Mouse (Mus musculus): ENCODE measurements around the gene Vps13d. TPM values are rescaled to one million over a fixed set of nuclear protein-coding genes. Genes with fewer than 3 reads are reported as not detected.

Gene Vps13d
- polyA plus RNA-seq, 1 experiment from 2014 or later: 6.1 TPM

- WGBS: 88% methylated on average over 3 of the region's 3 CpGs
- no peak overlapping the region for H3K4me3 ChIP-seq
- H3K27me3 ChIP-seq (ENCODE audit: insufficient read depth, poor library complexity, severe bottlenecking): no peaks in the 10 kb centered on the region
- H3K9me3 ChIP-seq: no peaks in the 10 kb centered on the region
- peaks cover 15% of the 10 kb centered on the region; the same call in 1 of the 2 replicates for H3K4me1 ChIP-seq (replicated peaks)
- no peak overlapping the region for H3K27ac ChIP-seq
- no peaks in the 10 kb centered on the region for H3K36me3 ChIP-seq
- DNase-seq (ENCODE audit: low spot score): no peak
Observed at GRCm38 (mm10) chr4:144936563-144937154, 258.1 kb downstream of the Vps13d start.

- DNase-seq (ENCODE audit: low spot score): peak; percentile 7
- H3K9me3 ChIP-seq: no peaks in the 10 kb centered on the region
- no peak overlapping the region for H3K27ac ChIP-seq
- no peak overlapping the region for H3K4me3 ChIP-seq
- no peaks in the 10 kb centered on the region for H3K27me3 ChIP-seq (ENCODE audit: insufficient read depth, poor library complexity, severe bottlenecking)
- no peaks in the 10 kb centered on the region for H3K36me3 ChIP-seq
- WGBS: 0% methylated on average over 1 of the region's 1 CpGs
- H3K4me1 ChIP-seq (replicated peaks): 0 out of 2 replicates have a peak, but pooled peaks cover 3% of the 10 kb centered on the region
Observed at GRCm38 (mm10) chr4:144934501-144934900, 260.3 kb downstream of the Vps13d start.

- Histone ChIP-seq H3K36me3 (no peaks in the 10 kb centered on the region), H3K4me1 (replicated peaks) (0 out of 2 replicates have a peak, but pooled peaks cover 3% of the 10 kb centered on the region), H3K4me3 (no peak overlapping the region), H3K27ac (no peak overlapping the region), H3K27me3 (ENCODE audit: insufficient read depth, poor library complexity, severe bottlenecking) (no peaks in the 10 kb centered on the region), H3K9me3 (no peaks in the 10 kb centered on the region)
- WGBS: 97% methylated on average over 7 of the region's 7 CpGs
- DNase-seq (ENCODE audit: low spot score): no peak
Observed at GRCm38 (mm10) chr4:144931167-144931566, 263.6 kb downstream of the Vps13d start.

- no peaks in the 10 kb centered on the region for H3K27me3 ChIP-seq (ENCODE audit: insufficient read depth, poor library complexity, severe bottlenecking)
- no peak for DNase-seq (ENCODE audit: low spot score)
- no peaks in the 10 kb centered on the region for H3K9me3 ChIP-seq
- no peak overlapping the region for H3K4me3 ChIP-seq
- no peak overlapping the region for H3K27ac ChIP-seq
- H3K4me1 ChIP-seq (replicated peaks): 0 out of 2 replicates have a peak, but pooled peaks cover 3% of the 10 kb centered on the region
- 45% methylated on average over 10 of the region's 10 CpGs for WGBS
- H3K36me3 ChIP-seq: no peaks in the 10 kb centered on the region
Observed at GRCm38 (mm10) chr4:144930366-144930765, 264.4 kb downstream of the Vps13d start.

GRCm38 (mm10) chr4:144929811-144930221 is 265.0 kb downstream of the Vps13d start:
- H3K27ac ChIP-seq: no peak overlapping the region
- WGBS: 97% methylated on average over 1 of the region's 1 CpGs
- no peaks in the 10 kb centered on the region for H3K36me3 ChIP-seq
- no peak overlapping the region for H3K4me3 ChIP-seq
- H3K4me1 ChIP-seq (replicated peaks): 0 out of 2 replicates have a peak, but pooled peaks cover 3% of the 10 kb centered on the region
- no peak for DNase-seq (ENCODE audit: low spot score)
- no peaks in the 10 kb centered on the region for H3K9me3 ChIP-seq
- H3K27me3 ChIP-seq (ENCODE audit: insufficient read depth, poor library complexity, severe bottlenecking): no peaks in the 10 kb centered on the region

- Histone ChIP-seq H3K4me1 (replicated peaks) (0 out of 2 replicates have a peak, but pooled peaks cover 3% of the 10 kb centered on the region), H3K27ac (no peak overlapping the region), H3K9me3 (no peaks in the 10 kb centered on the region), H3K27me3 (ENCODE audit: insufficient read depth, poor library complexity, severe bottlenecking) (no peaks in the 10 kb centered on the region), H3K36me3 (no peaks in the 10 kb centered on the region), H3K4me3 (no peak overlapping the region)
- WGBS: 88% methylated on average over 5 of the region's 5 CpGs
- DNase-seq (ENCODE audit: low spot score): no peak
Observed at GRCm38 (mm10) chr4:144928693-144929436, 265.9 kb downstream of the Vps13d start.

Other genes starting within 250 kb of the Vps13d start
- 2.8 and 3.1 TPM in 2 replicates for gene Tnfrsf1b, start 51.9 kb upstream of the Vps13d start, polyA plus RNA-seq (2016; fragmentation: Nextera tagmentation; extraction: Ambion mirVana)
- 0.08 and 0.09 TPM in 2 replicates for gene Tnfrsf8, start 120.2 kb upstream of the Vps13d start, polyA plus RNA-seq (2016; fragmentation: Nextera tagmentation; extraction: Ambion mirVana)

Measured in hindbrain, embryonic 10.5 days (tissue).